Mouse (Mus musculus) cerebellum, adult 11-12 months (tissue): ENCODE measurements around the gene Noct.

Experiments
- DNase-seq: peaks from one replicate; pipeline ENCODE4 v3.0.0; 2022

Noct gene

GRCm38 (mm10) chr3:51232205-51232910, 8.1 kb downstream of the Noct start:
- DNase-seq: no peak

GRCm38 (mm10) chr3:51233474-51233873, 9.2 kb downstream of the Noct start:
- no peak for DNase-seq

- peak; percentile 78 for DNase-seq
Measured at GRCm38 (mm10) chr3:51233918-51234751, 9.9 kb downstream of the Noct start.

- no peak for DNase-seq
Measured at GRCm38 (mm10) chr3:51234752-51235055, 10.5 kb downstream of the Noct start.

GRCm38 (mm10) chr3:51238515-51238914, 14.3 kb downstream of the Noct start:
- no peak for DNase-seq

GRCm38 (mm10) chr3:51239541-51239940, 15.3 kb downstream of the Noct start:
- no peak for DNase-seq

GRCm38 (mm10) chr3:51247704-51248103, 23.5 kb downstream of the Noct start:
- no peak for DNase-seq

GRCm38 (mm10) chr3:51248600-51248999, 24.4 kb downstream of the Noct start:
- DNase-seq: no peak

GRCm38 (mm10) chr3:51249460-51249859, 25.2 kb downstream of the Noct start:
- no peak for DNase-seq

GRCm38 (mm10) chr3:51249866-51250265, 25.6 kb downstream of the Noct start:
- no peak for DNase-seq

GRCm38 (mm10) chr3:51251057-51251456, 26.8 kb downstream of the Noct start:
- DNase-seq: no peak

- no peak for DNase-seq
Measured at GRCm38 (mm10) chr3:51252223-51252622, 28.0 kb downstream of the Noct start.

GRCm38 (mm10) chr3:51252689-51253402, 28.6 kb downstream of the Noct start:
- DNase-seq: no peak

GRCm38 (mm10) chr3:51254784-51255183, 30.5 kb downstream of the Noct start:
- DNase-seq: no peak

- no peak for DNase-seq
Measured at GRCm38 (mm10) chr3:51256450-51256849, 32.2 kb downstream of the Noct start.

GRCm38 (mm10) chr3:51258070-51258469, 33.8 kb downstream of the Noct start:
- DNase-seq: no peak

GRCm38 (mm10) chr3:51262942-51263341, 38.7 kb downstream of the Noct start:
- no peak for DNase-seq

- DNase-seq: no peak
Measured at GRCm38 (mm10) chr3:51268434-51268833, 44.2 kb downstream of the Noct start.

- no peak for DNase-seq
Measured at GRCm38 (mm10) chr3:51270069-51270817, 46.0 kb downstream of the Noct start.

- peak; percentile 97 for DNase-seq
Measured at GRCm38 (mm10) chr3:51275956-51276398, 51.7 kb downstream of the Noct start.

- no peak for DNase-seq
Measured at GRCm38 (mm10) chr3:51276421-51277111, 52.3 kb downstream of the Noct start.
